Mouse (Mus musculus) MEL (cell line): Measurements from ENCODE around the gene Zbtb20. TPM values are rescaled to one million over a fixed set of nuclear protein-coding genes. Genes with fewer than 3 reads are reported as not detected.

Experiments
- DNase-seq: peaks from one replicate; pipeline ENCODE4 v3.0.0; 2011; ENCODE audit warnings: low read depth, low spot score
- H3K27ac ChIP-seq: 2 replicates; pipeline ENCODE4 v1.5.1; 2012; ENCODE audit warnings: low read depth, mild to moderate bottlenecking, control low read depth, low read length, moderate library complexity; ENCODE audit not compliant: control insufficient read depth
- H3K27me3 ChIP-seq, 2 experiments: fragments of 150-350 bp in 1 of 2; sonication (generic) in 1 of 2; 2 replicates each; pipeline ENCODE4 v1.6.1; 2012; ENCODE audit warnings: low read length in 2 of 2, mild to moderate bottlenecking in 2 of 2, improper control_type of control experiment in 1 of 2, moderate library complexity in 1 of 2; ENCODE audit not compliant: insufficient read depth in 2 of 2, control insufficient read depth in 1 of 2
- H3K36me3 ChIP-seq, 2 experiments: 2 replicates each; pipeline ENCODE4 v1.6.1; 2012 to 2014; ENCODE audit warnings: low read length in 2 of 2, improper control_type of control experiment in 1 of 2, inconsistent platforms in 1 of 2, mild to moderate bottlenecking in 1 of 2; ENCODE audit not compliant: insufficient read depth in 2 of 2, control insufficient read depth in 1 of 2
- H3K4me1 ChIP-seq, 2 experiments: fragments of 150-350 bp in 1 of 2; sonication (generic) in 1 of 2; 2 replicates each; pipeline ENCODE4 v1.6.1; 2012; ENCODE audit warnings: low read length in 2 of 2, improper control_type of control experiment in 1 of 2, mild to moderate bottlenecking in 1 of 2; ENCODE audit not compliant: insufficient read depth in 2 of 2, control insufficient read depth in 1 of 2
- H3K4me3 ChIP-seq, 2 experiments: fragments of 150-350 bp in 1 of 2; sonication (generic) in 1 of 2; 2 replicates each; pipeline ENCODE4 v1.5.1; 2012; ENCODE audit warnings: low read depth in 2 of 2, low read length in 2 of 2, mild to moderate bottlenecking in 2 of 2, moderate library complexity in 2 of 2, control low read depth in 1 of 2, improper control_type of control experiment in 1 of 2; ENCODE audit not compliant: control insufficient read depth in 1 of 2, insufficient read depth in 1 of 2
- H3K79me2 ChIP-seq: 2 replicates; pipeline ENCODE4 v1.6.1; 2012; ENCODE audit warnings: mild to moderate bottlenecking, low read length, moderate library complexity; ENCODE audit not compliant: control insufficient read depth, poor library complexity, insufficient read depth
- H3K9ac ChIP-seq: 2 replicates; pipeline ENCODE4 v1.6.1; 2012; ENCODE audit warnings: low read depth, mild to moderate bottlenecking, control low read depth, low read length, moderate library complexity; ENCODE audit not compliant: control insufficient read depth, poor library complexity, severe bottlenecking
- H3K9me3 ChIP-seq: fragments of 150-350 bp; sonication (generic); replicated peaks from 2 replicates; pipeline ENCODE4 v1.6.1; 2012; ENCODE audit warnings: mild to moderate bottlenecking, low read length, improper control_type of control experiment, moderate library complexity; ENCODE audit not compliant: insufficient read depth
- CTCF ChIP-seq, 3 experiments: IDR thresholded peaks in 2 of 3; conservative IDR thresholded peaks in 1 of 3; 2 replicates each; pipeline ENCODE4 v1.5.1; 2011 to 2012; ENCODE audit warnings: low read length in 3 of 3, low read depth in 2 of 3, mild to moderate bottlenecking in 2 of 3, improper control_type of control experiment in 1 of 3, inconsistent platforms in 1 of 3, mixed read lengths in 1 of 3, moderate library complexity in 1 of 3; ENCODE audit not compliant: control insufficient read depth in 1 of 3, insufficient read depth in 1 of 3, poor library complexity in 1 of 3, severe bottlenecking in 1 of 3
- E2F4 ChIP-seq: IDR thresholded peaks from 2 replicates; pipeline ENCODE4 v1.6.1; 2011; ENCODE audit warnings: low read depth, low read length, improper control_type of control experiment, borderline replicate concordance
- ELF1 ChIP-seq: IDR thresholded peaks from 2 replicates; pipeline ENCODE4 v1.6.1; 2014; ENCODE audit warnings: low read depth, mild to moderate bottlenecking, inconsistent platforms, low read length, improper control_type of control experiment, moderate library complexity
- EP300 ChIP-seq, 2 experiments: IDR thresholded peaks; 2 replicates each; pipeline ENCODE4 v1.6.1; 2011; ENCODE audit warnings: improper control_type of control experiment in 2 of 2, low read length in 2 of 2, low read depth in 1 of 2, mild to moderate bottlenecking in 1 of 2
- ETS1 ChIP-seq: IDR thresholded peaks from 2 replicates; pipeline ENCODE4 v1.6.1; 2012; ENCODE audit warnings: low read depth, mild to moderate bottlenecking, inconsistent platforms, low read length, improper control_type of control experiment, moderate library complexity
- JUND ChIP-seq: IDR thresholded peaks from 2 replicates; pipeline ENCODE4 v1.6.1; 2011; ENCODE audit warnings: low read depth, mild to moderate bottlenecking, improper control_type of control experiment, low read length
- MAFK ChIP-seq: IDR thresholded peaks from 2 replicates; pipeline ENCODE4 v1.6.1; 2011; ENCODE audit warnings: low read depth, mild to moderate bottlenecking, low read length, improper control_type of control experiment, borderline replicate concordance
- MAZ ChIP-seq: IDR thresholded peaks from 2 replicates; pipeline ENCODE4 v1.6.1; 2012; ENCODE audit warnings: low read depth, mild to moderate bottlenecking, inconsistent platforms, low read length, improper control_type of control experiment
- MEF2A ChIP-seq: IDR thresholded peaks from 2 replicates; pipeline ENCODE4 v1.6.1; 2014; ENCODE audit warnings: low read depth, mild to moderate bottlenecking, inconsistent platforms, low read length, improper control_type of control experiment; ENCODE audit not compliant: poor library complexity, insufficient replicate concordance, severe bottlenecking; ENCODE audit errors: extremely low read depth
- MXI1 ChIP-seq: IDR thresholded peaks from 2 replicates; pipeline ENCODE4 v1.6.1; 2011; ENCODE audit warnings: mild to moderate bottlenecking, low read depth, low read length, improper control_type of control experiment
- NELFE ChIP-seq: IDR thresholded peaks from 2 replicates; pipeline ENCODE4 v1.6.1; 2011; ENCODE audit warnings: low read depth, low read length, improper control_type of control experiment
- POLR2A ChIP-seq, 2 experiments: IDR thresholded peaks; 2 replicates each; pipeline ENCODE4 v1.6.1; 2011 to 2012; ENCODE audit warnings: low read length in 2 of 2, mild to moderate bottlenecking in 2 of 2, control low read depth in 1 of 2, improper control_type of control experiment in 1 of 2, low read depth in 1 of 2, moderate library complexity in 1 of 2; ENCODE audit not compliant: control insufficient read depth in 1 of 2, insufficient read depth in 1 of 2, poor library complexity in 1 of 2
- POLR2AphosphoS2 ChIP-seq: IDR thresholded peaks from 2 replicates; pipeline ENCODE4 v1.6.1; 2011; ENCODE audit warnings: low read length, improper control_type of control experiment
- POLR2AphosphoS5 ChIP-seq: IDR thresholded peaks from 2 replicates; pipeline ENCODE4 v1.6.1; 2012; ENCODE audit warnings: low read depth, borderline replicate concordance, mild to moderate bottlenecking, inconsistent platforms, low read length, moderate library complexity, mixed read lengths
- RAD21 ChIP-seq: IDR thresholded peaks from 2 replicates; pipeline ENCODE4 v1.6.1; 2011; ENCODE audit warnings: mild to moderate bottlenecking, low read depth, low read length, improper control_type of control experiment
- RCOR1 ChIP-seq: IDR thresholded peaks from 2 replicates; pipeline ENCODE4 v1.6.1; 2012; ENCODE audit warnings: low read depth, mild to moderate bottlenecking, inconsistent platforms, low read length, improper control_type of control experiment
- SIN3A ChIP-seq: IDR thresholded peaks from 2 replicates; pipeline ENCODE4 v1.6.1; 2012; ENCODE audit warnings: low read length, improper control_type of control experiment, inconsistent platforms
- TAL1 ChIP-seq: IDR thresholded peaks from 2 replicates; pipeline ENCODE4 v1.6.1; 2012; ENCODE audit warnings: mild to moderate bottlenecking, inconsistent platforms, low read length, moderate library complexity, mixed read lengths
- TCF12 ChIP-seq: IDR thresholded peaks from 2 replicates; pipeline ENCODE4 v1.6.1; 2014; ENCODE audit warnings: low read depth, mild to moderate bottlenecking, inconsistent platforms, low read length, improper control_type of control experiment, moderate library complexity
- UBTF ChIP-seq: IDR thresholded peaks from 2 replicates; pipeline ENCODE4 v1.6.1; 2012; ENCODE audit warnings: low read depth, mild to moderate bottlenecking, inconsistent platforms, low read length, improper control_type of control experiment, moderate library complexity, borderline replicate concordance; ENCODE audit not compliant: insufficient read depth
- USF2 ChIP-seq, 2 experiments: IDR thresholded peaks; 2 replicates each; pipeline ENCODE4 v1.6.1; 2011 to 2012; ENCODE audit warnings: improper control_type of control experiment in 2 of 2, low read length in 2 of 2, borderline replicate concordance in 1 of 2, inconsistent platforms in 1 of 2, low read depth in 1 of 2, mild to moderate bottlenecking in 1 of 2; ENCODE audit not compliant: insufficient read depth in 1 of 2
- ZC3H11A ChIP-seq: IDR thresholded peaks from 2 replicates; pipeline ENCODE4 v1.6.1; 2012; ENCODE audit warnings: low read depth, mild to moderate bottlenecking, inconsistent platforms, low read length, improper control_type of control experiment
- polyA plus RNA-seq, 2 experiments: library from polyadenylated mRNA; stranded (reverse) in 1 of 2; unstranded in 1 of 2; fragments of >175 nt in 1 of 2; fragments of >200 nt in 1 of 2; gene quantifications; 2 replicates each; pipeline versions ENCODE4 v1.2.1 to v1.2.4; 2012; ENCODE audit warnings: low replicate concordance in 2 of 2, low read depth in 1 of 2; ENCODE audit not compliant: insufficient read length in 2 of 2, insufficient read depth in 1 of 2, missing spikeins in 1 of 2
- total RNA-seq: library from RNA; depleted of rRNA; stranded (reverse); fragments of 300-350 nt; gene quantifications from 2 replicates; pipeline ENCODE4 v1.2.3, GENCODE M21; 2012

Gene Zbtb20
- total and polyA plus RNA-seq, 3 experiments: 0.17 to 0.27 TPM; not detected in 1

GRCm38 (mm10) chr16:43465921-43466748, 590.5 kb downstream of the Zbtb20 start:
- H3K9ac ChIP-seq: no peak overlapping the region
- no peaks in the 10 kb centered on the region for H3K79me2 ChIP-seq
- no peaks in the 10 kb centered on the region for H3K4me1 ChIP-seq

DNA sequence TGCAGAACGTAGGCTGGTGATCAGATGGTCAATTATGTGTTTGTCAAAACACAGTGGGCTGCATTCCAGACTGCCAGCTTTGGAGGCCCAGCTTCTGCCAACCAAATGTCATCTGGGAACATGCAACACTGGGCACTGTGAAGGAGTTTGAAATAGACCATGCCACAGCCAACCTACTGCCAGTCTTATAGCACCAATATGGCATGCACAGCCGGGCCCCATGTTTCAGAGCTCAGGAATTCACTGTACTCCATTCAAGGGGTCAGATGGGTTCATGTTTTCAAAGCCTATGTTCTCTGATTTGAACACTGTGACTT, 591.0 kb downstream of the Zbtb20 start:
- Histone ChIP-seq H3K36me3 (no peaks in the 10 kb centered on the region), H3K4me1 (no peaks in the 10 kb centered on the region)

More at GRCm38 (mm10) chr16:43465921-43466748, 590.5 kb downstream of the Zbtb20 start:
- peaks cover 5 to 11% of the 10 kb centered on the region in 2 experiments for H3K27me3 ChIP-seq
- TF ChIP-seq TCF12 (no peak), SIN3A (no peak), E2F4 (no peak), MAZ (no peak), RAD21 (no peak), POLR2A (IDR thresholded peaks at IDR 0.05; ENCODE audit: control insufficient read depth in 1 of 2, insufficient read depth in 1 of 2, low read depth in 1 of 2, low read length in 2 of 2, poor library complexity in 1 of 2) (no peak), EP300 (IDR thresholded peaks at IDR 0.05; ENCODE audit: low read depth in 1 of 2, low read length in 2 of 2) (no peak), POLR2AphosphoS2 (no peak), MAFK (no peak), RCOR1 (no peak)
- DNase-seq: no peak
- H3K4me3 ChIP-seq: no peak overlapping the region
- no peaks in the 10 kb centered on the region for H3K36me3 ChIP-seq
- no peaks in the 10 kb centered on the region for H3K9me3 ChIP-seq
- H3K27ac ChIP-seq: no peak overlapping the region

More for the DNA sequence above, 591.0 kb downstream of the Zbtb20 start:
- DNase-seq: no peak
- Histone ChIP-seq H3K9ac (no peak overlapping the region), H3K27me3 (peaks cover 5 to 11% of the 10 kb centered on the region in 2 experiments), H3K79me2 (no peaks in the 10 kb centered on the region)
- TF ChIP-seq USF2 (IDR thresholded peaks at IDR 0.05; ENCODE audit: borderline replicate concordance in 1 of 2, insufficient read depth in 1 of 2, low read depth in 1 of 2, low read length in 2 of 2) (no peak), EP300 (IDR thresholded peaks at IDR 0.05; ENCODE audit: low read depth in 1 of 2, low read length in 2 of 2) (no peak), ELF1 (no peak), MAZ (no peak), MAFK (no peak), RAD21 (no peak), MXI1 (no peak), NELFE (no peak), TAL1 (no peak), ETS1 (no peak), ZC3H11A (no peak), POLR2AphosphoS5 (no peak), TCF12 (no peak), SIN3A (no peak), JUND (no peak), UBTF (no peak), MEF2A (no peak), CTCF (IDR thresholded peaks at IDR 0.05 in 2 of 3, conservative IDR thresholded peaks at IDR 0.05 in 1 of 3; ENCODE audit: control insufficient read depth in 1 of 3, insufficient read depth in 1 of 3, low read depth in 2 of 3, low read length in 3 of 3, poor library complexity in 1 of 3, severe bottlenecking in 1 of 3) (no peak)
- TF ChIP-seq, all 39 proteins: peak for 0
- Histone ChIP-seq H3K27ac (no peak overlapping the region), H3K4me3 (no peak overlapping the region), H3K9me3 (no peaks in the 10 kb centered on the region)
